Mouse (Mus musculus) A20 (cell line): Measurements from ENCODE around the gene Med13l.

Experiments used
- DNase-seq: peaks from one replicate; pipeline ENCODE4 v3.0.0-alpha.2; 2011; ENCODE audit warnings: low read depth, low spot score

Gene Med13l

GRCm38 (mm10) chr5:118560385-118561085 lies at the start of gene Med13l:
Gene Med13l, plus strand, starts transcription at chr5:118560679.
- peak; percentile 73 for DNase-seq

GRCm38 (mm10) chr5:118510969-118511368 lies 49.5 kb upstream of the Med13l start:
- no peak for DNase-seq

- DNase-seq: no peak
These were observed 47.5 kb upstream of the Med13l start for GRCm38 (mm10) chr5:118513005-118513404.

- no peak for DNase-seq
These were observed 46.6 kb upstream of the Med13l start for GRCm38 (mm10) chr5:118513629-118514526.

GRCm38 (mm10) chr5:118514527-118514831 lies 46.0 kb upstream of the Med13l start:
- DNase-seq: no peak

GRCm38 (mm10) chr5:118514842-118515241 lies 45.6 kb upstream of the Med13l start:
- DNase-seq: no peak

- DNase-seq: no peak
These were observed 45.2 kb upstream of the Med13l start for GRCm38 (mm10) chr5:118515280-118515721.

- no peak for DNase-seq
These were observed 44.4 kb upstream of the Med13l start for GRCm38 (mm10) chr5:118516066-118516465.

- DNase-seq: no peak
These were observed 44.0 kb upstream of the Med13l start for GRCm38 (mm10) chr5:118516470-118516869.

- DNase-seq: no peak
These were observed 40.0 kb upstream of the Med13l start for GRCm38 (mm10) chr5:118520457-118520856.

GRCm38 (mm10) chr5:118524400-118524799 lies 36.1 kb upstream of the Med13l start:
- DNase-seq: no peak

GRCm38 (mm10) chr5:118525634-118526033 lies 34.8 kb upstream of the Med13l start:
- no peak for DNase-seq

GRCm38 (mm10) chr5:118526504-118526903 lies 34.0 kb upstream of the Med13l start:
- DNase-seq: no peak

GRCm38 (mm10) chr5:118529241-118529640 lies 31.2 kb upstream of the Med13l start:
- DNase-seq: no peak

GRCm38 (mm10) chr5:118532125-118532524 lies 28.4 kb upstream of the Med13l start:
- DNase-seq: no peak

GRCm38 (mm10) chr5:118532659-118533058 lies 27.8 kb upstream of the Med13l start:
- no peak for DNase-seq

- no peak for DNase-seq
These were observed 26.0 kb upstream of the Med13l start for GRCm38 (mm10) chr5:118534407-118534921.

GRCm38 (mm10) chr5:118535130-118535529 lies 25.3 kb upstream of the Med13l start:
- DNase-seq: no peak

GRCm38 (mm10) chr5:118538487-118538886 lies 22.0 kb upstream of the Med13l start:
- DNase-seq: no peak

- DNase-seq: no peak
These were observed 16.7 kb upstream of the Med13l start for GRCm38 (mm10) chr5:118543816-118544215.

- DNase-seq: no peak
These were observed 10.0 kb upstream of the Med13l start for GRCm38 (mm10) chr5:118550493-118550892.

GRCm38 (mm10) chr5:118553290-118553689 lies 7.2 kb upstream of the Med13l start:
- DNase-seq: no peak

GRCm38 (mm10) chr5:118555305-118555704 lies 5.2 kb upstream of the Med13l start:
- peak; percentile 36 for DNase-seq
